Mouse (Mus musculus) neural tube, embryonic 15.5 days (tissue): ENCODE measurements around the gene Rin2. TPM values are rescaled to one million over a fixed set of nuclear protein-coding genes. Genes with fewer than 3 reads are reported as not detected.
A peak's percentile ranks its signal among the peaks of the same experiment; 100 is the strongest.

Experiments
- ATAC-seq: fragments of 200-750 bp; cut with Nextera tagmentation; 2 replicates; pipeline ENCODE4 v1.8.0; 2017; ENCODE audit warnings: mild to moderate bottlenecking, moderate TSS enrichment, moderate library complexity; ENCODE audit not compliant: low FRiP score
- H3K27ac ChIP-seq: fragments of 300-500 bp; sonication (generic); replicated peaks from 2 replicates; pipeline ENCODE4 v1.5.1; 2015; ENCODE audit warnings: mild to moderate bottlenecking, inconsistent platforms
- H3K27me3 ChIP-seq: fragments of 300-500 bp; sonication (generic); replicated peaks from 2 replicates; pipeline ENCODE4 v1.6.1; 2015; ENCODE audit warnings: inconsistent platforms
- H3K36me3 ChIP-seq: fragments of 300-500 bp; sonication (generic); 2 replicates; pipeline ENCODE4 v1.6.1; 2015; ENCODE audit warnings: inconsistent platforms
- H3K4me1 ChIP-seq: fragments of 300-500 bp; sonication (generic); 2 replicates; pipeline ENCODE4 v1.6.1; 2015; ENCODE audit warnings: inconsistent platforms
- H3K4me2 ChIP-seq: fragments of 300-500 bp; sonication (generic); 2 replicates; pipeline ENCODE4 v1.6.1; 2015; ENCODE audit warnings: inconsistent platforms, mild to moderate bottlenecking, moderate library complexity
- H3K4me3 ChIP-seq: fragments of 300-500 bp; sonication (generic); replicated peaks from 2 replicates; pipeline ENCODE4 v1.5.1; 2015; ENCODE audit warnings: mild to moderate bottlenecking, inconsistent platforms
- H3K9ac ChIP-seq: fragments of 300-500 bp; sonication (generic); replicated peaks from 2 replicates; pipeline ENCODE4 v1.6.1; 2015; ENCODE audit warnings: mild to moderate bottlenecking, inconsistent platforms
- H3K9me3 ChIP-seq: fragments of 300-500 bp; sonication (generic); replicated peaks from 2 replicates; pipeline ENCODE4 v1.6.1; 2016; ENCODE audit warnings: inconsistent platforms
- WGBS: fragments of 180-500 bp; shearing (Covaris S2); methylation state at CpG from one replicate; pipeline ENCODE4 v1.1.7; 2015; ENCODE audit warnings: mixed read lengths; 5-methylcytosine and 5-hydroxymethylcytosine counted together
- polyA plus RNA-seq: library from polyadenylated mRNA; unstranded; fragments of >200 nt; fragmentation: Nextera tagmentation; extraction: Ambion mirVana; gene quantifications from 2 replicates; pipeline ENCODE4 v1.2.1, GENCODE M21; 2015

Rin2 gene
- 14.8 and 15.0 TPM in 2 replicates for polyA plus RNA-seq

DNA sequence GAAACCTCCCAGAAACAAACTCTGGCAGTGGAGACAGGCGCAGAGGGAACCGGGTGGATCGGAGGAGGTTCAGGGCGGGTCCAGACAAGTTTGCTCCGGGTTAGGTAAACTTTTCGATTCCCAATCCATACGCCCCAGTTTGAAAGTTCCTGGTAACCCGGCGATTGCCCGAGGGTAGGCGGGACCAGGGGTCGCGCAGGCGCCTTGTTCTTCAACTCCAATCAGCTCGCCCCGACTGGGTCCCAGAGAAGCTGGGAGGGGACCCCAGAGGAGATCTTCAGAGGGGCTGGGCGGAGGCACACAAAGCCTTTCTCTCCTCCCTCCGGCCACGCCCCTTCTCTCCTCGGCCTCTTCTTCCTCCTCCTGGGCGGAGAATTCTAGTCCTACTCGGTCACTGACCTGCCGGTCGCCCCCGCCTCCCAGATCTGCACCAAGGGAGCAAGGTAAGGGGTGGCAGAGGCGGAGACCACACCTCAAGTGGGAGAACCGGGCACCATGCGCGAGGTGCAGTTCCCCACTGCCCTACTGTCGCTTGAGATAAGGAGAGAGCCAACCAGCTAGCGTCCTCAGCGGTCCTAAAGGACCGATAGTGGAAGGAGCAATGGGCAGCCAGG lies at the start of gene Rin2:
Rin2 (plus strand) TSS at position 74 of the 614 bp plus-strand sequence.
- Histone ChIP-seq H3K27me3 (no peaks in the 10 kb centered on the region), H3K36me3 (no peaks in the 10 kb centered on the region), H3K4me1 (peaks cover 31% of the 10 kb centered on the region), H3K4me2 (peak within 1 kb of the TSS; percentile 75), H3K9me3 (no peaks in the 10 kb centered on the region), H3K27ac (peak within 1 kb of the TSS; percentile 46), H3K4me3 (peak within 1 kb of the TSS; percentile 56), H3K9ac (peak within 1 kb of the TSS; percentile 53)
- ATAC-seq = peak; percentile 87
- WGBS = under 1% methylated on average over 31 of the region's 33 CpGs

DNA sequence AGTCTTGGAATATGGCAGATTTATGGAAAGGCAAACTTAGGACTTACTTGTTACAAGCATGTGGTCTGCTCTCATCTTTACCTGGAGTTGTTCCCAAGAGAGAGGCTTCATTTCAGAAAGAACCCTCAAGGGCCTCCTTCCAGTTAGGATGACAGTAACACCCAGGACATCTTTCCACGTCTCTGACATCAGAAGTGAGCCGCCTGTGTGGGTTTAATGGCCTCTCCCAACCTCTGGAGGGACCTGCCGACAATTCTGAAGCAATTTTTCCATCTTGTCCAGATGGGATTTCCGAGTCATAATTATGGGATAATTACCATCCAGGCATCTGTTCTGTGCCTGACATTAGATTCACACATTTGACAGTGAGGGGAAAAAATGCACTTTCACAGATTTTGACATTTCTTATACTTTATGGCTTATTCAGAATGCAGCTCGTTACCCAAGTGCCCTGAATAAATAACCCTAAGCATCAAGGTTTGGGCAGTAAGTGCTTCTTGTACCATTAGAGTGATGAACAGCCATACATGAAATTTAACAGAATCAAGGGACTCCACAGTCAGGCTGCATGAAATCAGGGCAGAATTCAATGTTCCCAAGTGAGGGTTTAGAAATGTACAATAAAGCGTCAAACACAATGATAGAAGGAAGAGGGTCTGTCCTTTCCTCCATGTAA lies 43.8 kb upstream of the Rin2 start:
- H3K4me2 ChIP-seq = no peak overlapping the region
- 37% methylated on average over 6 of the region's 6 CpGs for WGBS
- no peaks in the 10 kb centered on the region for H3K9me3 ChIP-seq
- no peak overlapping the region for H3K4me3 ChIP-seq
- H3K27ac ChIP-seq = peak overlapping the region; percentile 64
- no peaks in the 10 kb centered on the region for H3K27me3 ChIP-seq
- no peaks in the 10 kb centered on the region; the same call in 1 of the 2 replicates for H3K36me3 ChIP-seq
- H3K4me1 ChIP-seq = peaks cover 10% of the 10 kb centered on the region; the same call in 1 of the 2 replicates
- ATAC-seq = peak; percentile 5; the same call in 1 of the 2 replicates
- H3K9ac ChIP-seq = no peak overlapping the region

DNA sequence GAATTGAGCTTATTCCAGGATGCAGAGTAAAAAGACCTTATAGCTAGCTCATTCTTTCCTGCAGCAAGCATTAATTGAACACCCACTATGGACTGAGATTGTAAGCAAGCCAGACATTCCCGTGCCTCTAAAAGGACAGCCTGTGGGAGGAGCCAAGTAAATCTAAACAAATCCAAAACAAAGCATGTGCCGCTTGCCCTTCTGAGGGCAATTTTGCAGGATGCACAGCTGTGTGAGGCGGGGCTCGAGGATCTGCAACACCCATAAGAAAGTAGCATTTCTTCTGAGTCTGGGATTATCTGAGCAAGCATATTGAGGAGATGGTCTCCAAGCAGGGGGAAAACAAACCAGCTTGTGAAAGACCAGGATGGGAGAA lies 43.2 kb upstream of the Rin2 start:
- Histone ChIP-seq H3K4me1 (peaks cover 10% of the 10 kb centered on the region; the same call in 1 of the 2 replicates), H3K27ac (peak overlapping the region; percentile 64), H3K9me3 (no peaks in the 10 kb centered on the region), H3K4me3 (no peak overlapping the region), H3K4me2 (no peak overlapping the region), H3K36me3 (no peaks in the 10 kb centered on the region; the same call in 1 of the 2 replicates), H3K27me3 (no peaks in the 10 kb centered on the region), H3K9ac (no peak overlapping the region)
- peak; percentile 65; the same call in 1 of the 2 replicates for ATAC-seq
- WGBS = 24% methylated on average over 4 of the region's 4 CpGs

DNA sequence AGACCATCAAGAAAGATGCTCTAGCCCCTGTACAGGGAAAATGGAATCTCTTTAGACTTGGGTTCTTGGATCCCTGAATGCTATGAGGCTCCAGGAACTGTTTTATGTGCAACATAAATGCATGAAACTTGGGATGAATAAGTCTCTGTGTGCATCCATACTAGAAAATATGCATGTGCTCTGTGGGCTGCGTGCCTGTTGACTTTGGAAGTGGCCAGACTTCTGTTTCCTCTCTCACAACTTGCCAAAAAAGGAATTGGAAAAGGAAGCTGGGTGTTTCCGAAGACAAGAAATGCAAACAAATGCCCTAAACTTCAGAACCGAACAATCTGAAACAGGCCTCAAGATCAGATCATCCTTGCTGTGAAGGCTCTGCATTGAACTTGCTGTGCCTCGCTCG lies 41.2 kb upstream of the Rin2 start:
- H3K36me3 ChIP-seq = no peaks in the 10 kb centered on the region; the same call in 1 of the 2 replicates
- no peaks in the 10 kb centered on the region for H3K27me3 ChIP-seq
- H3K9me3 ChIP-seq = no peaks in the 10 kb centered on the region
- H3K4me3 ChIP-seq = no peak overlapping the region
- no peak overlapping the region for H3K27ac ChIP-seq
- H3K9ac ChIP-seq = no peak overlapping the region
- ATAC-seq = no peak
- peaks cover 10% of the 10 kb centered on the region; the same call in 1 of the 2 replicates for H3K4me1 ChIP-seq
- WGBS = 78% methylated on average over 5 of the region's 5 CpGs
- H3K4me2 ChIP-seq = no peak overlapping the region

DNA sequence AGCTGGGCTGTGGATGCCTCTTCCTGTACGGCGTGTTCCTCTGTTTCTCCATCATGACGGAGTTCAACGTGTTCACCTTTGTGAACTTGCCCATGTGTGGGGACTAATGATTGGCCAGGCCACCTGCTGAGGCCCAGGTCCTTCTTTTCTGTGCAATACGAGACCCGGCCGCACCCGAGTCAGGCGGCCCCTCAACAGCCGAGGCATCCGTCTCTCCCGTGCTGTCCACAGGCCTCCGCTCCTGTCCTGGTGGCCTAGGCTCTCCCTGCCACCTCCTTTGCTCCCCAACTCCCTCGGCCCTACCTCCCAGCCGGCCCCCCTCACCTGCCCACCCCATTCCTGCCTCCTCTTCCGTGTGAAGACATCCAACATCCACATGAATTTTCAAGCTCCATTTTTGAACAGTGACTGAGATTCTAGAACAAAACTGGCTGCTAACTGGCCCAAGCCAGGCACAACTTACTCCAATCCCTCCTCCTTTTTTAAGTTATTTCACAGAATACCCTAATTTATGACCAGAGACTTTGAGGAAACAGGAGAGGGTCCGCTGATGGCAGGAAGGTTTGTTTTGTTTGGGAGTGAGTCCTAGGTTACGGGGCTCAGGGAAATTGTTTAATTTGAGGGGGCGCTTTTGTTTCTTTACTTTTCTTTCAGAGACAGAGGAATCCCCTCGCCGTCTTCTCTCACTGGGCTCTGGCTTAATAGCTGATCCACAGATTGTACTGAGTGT lies 34.6 kb upstream of the Rin2 start:
- Histone ChIP-seq H3K36me3 (peaks cover 5% of the 10 kb centered on the region; the same call in 1 of the 2 replicates), H3K9ac (no peak overlapping the region), H3K4me3 (no peak overlapping the region), H3K27me3 (no peaks in the 10 kb centered on the region), H3K27ac (no peak overlapping the region), H3K4me2 (no peak overlapping the region), H3K9me3 (no peaks in the 10 kb centered on the region), H3K4me1 (no peaks in the 10 kb centered on the region)
- no peak for ATAC-seq
- WGBS = 68% methylated on average over 21 of the region's 21 CpGs

DNA sequence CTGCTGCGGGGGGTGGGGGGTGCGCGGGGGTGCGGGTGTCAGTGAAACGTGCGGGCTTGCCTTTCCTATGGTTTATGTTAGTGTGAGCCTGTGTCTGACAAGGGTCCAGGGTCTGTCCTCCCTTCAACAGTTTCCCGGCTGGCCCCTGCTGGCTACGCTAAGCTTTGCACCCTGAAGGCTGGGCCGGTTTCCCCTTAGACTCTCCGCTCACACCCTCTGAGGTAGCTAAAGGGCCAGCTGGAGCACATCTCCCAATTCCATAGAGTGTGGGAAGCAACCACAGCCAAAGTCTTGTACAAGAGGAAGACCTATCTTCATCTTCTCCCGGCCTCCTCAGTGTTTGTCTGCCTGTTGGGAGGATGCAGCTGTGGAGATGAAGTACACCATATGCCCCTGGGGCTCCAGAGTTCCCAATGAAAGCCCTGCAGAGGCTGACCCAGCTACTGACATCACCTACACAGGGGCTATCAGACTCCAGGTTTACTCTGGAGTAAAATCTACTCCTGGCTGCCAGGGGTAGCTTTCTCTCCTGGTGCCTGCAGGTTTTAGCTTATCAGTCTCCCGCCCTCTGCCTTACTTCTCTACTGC lies 19.5 kb upstream of the Rin2 start:
- Histone ChIP-seq H3K4me1 (no peaks in the 10 kb centered on the region), H3K4me3 (no peak overlapping the region), H3K36me3 (no peaks in the 10 kb centered on the region), H3K27me3 (no peaks in the 10 kb centered on the region), H3K4me2 (no peak overlapping the region), H3K9ac (no peak overlapping the region), H3K9me3 (no peaks in the 10 kb centered on the region), H3K27ac (no peak overlapping the region)
- WGBS = 36% methylated on average over 12 of the region's 12 CpGs
- no peak for ATAC-seq

DNA sequence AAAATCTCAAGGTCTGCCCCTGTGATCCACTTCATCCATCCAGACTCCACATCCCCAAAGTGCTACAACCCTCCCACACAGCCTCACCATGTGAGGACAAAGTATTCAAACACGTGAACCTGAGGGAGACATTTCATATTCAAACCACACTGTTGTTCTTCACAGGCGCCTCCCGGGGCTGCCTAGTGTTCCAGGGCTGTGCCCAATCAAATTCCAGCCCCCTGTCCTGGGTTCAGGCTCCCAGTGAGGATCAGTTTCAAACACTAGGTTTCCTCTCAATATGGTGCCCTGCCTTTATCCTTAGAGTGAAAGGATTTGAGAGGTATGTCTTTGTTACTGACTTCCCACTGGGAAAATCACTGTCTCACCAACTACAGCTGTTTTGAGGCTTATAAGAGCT lies 18.9 kb upstream of the Rin2 start:
- Histone ChIP-seq H3K9ac (no peak overlapping the region), H3K36me3 (no peaks in the 10 kb centered on the region), H3K4me2 (no peak overlapping the region), H3K27ac (no peak overlapping the region), H3K9me3 (no peaks in the 10 kb centered on the region), H3K4me3 (no peak overlapping the region), H3K4me1 (no peaks in the 10 kb centered on the region), H3K27me3 (no peaks in the 10 kb centered on the region)
- no peak for ATAC-seq
- 71% methylated on average over 3 of the region's 3 CpGs for WGBS

DNA sequence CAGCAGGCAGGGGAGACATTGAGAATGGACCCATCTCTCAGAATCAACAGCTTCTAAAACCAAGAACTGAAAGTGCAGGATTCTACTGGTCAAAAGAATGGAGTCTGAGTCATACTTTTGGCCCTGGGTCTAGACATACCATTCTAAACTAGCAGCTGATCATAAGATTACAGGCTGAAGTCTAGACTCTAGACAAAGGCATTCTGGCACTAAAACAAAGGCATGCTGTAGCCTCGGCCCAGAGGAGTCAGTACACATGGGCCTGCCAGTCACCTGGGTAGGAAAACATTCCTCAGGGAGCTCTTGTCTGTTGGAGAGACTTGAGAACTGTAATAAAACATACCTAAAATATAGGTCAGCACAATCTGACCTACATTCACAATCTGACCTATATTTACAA lies 18.3 kb upstream of the Rin2 start:
- WGBS = 69% methylated on average over 1 of the region's 1 CpGs

DNA sequence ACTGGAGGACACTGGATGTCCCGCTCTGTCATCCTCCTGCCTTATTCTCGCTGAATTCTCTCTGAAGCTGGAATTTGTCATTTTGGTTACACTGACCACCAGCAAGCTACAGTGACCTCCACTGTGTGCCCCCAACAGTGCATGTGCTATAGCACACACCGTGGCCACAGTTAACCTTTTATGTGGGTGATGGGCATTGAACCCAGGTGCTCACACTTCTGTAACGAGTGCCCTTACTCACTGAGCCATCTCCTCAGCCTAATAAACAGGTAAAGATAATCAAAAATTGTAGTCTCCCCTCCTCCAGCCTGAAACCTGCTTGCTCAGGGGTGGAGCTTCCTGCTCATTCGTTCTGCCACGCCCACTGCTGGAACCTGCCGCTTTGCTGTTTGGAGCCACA lies 13.8 kb upstream of the Rin2 start:
- Histone ChIP-seq H3K4me3 (no peak overlapping the region), H3K27me3 (no peaks in the 10 kb centered on the region), H3K9me3 (no peaks in the 10 kb centered on the region), H3K4me2 (no peak overlapping the region), H3K4me1 (no peaks in the 10 kb centered on the region), H3K36me3 (no peaks in the 10 kb centered on the region), H3K27ac (no peak overlapping the region), H3K9ac (no peak overlapping the region)
- no peak for ATAC-seq
- 71% methylated on average over 5 of the region's 7 CpGs for WGBS

More for the DNA sequence above, 18.3 kb upstream of the Rin2 start:
- no peak overlapping the region for H3K27ac ChIP-seq
- no peak for ATAC-seq
- no peaks in the 10 kb centered on the region for H3K36me3 ChIP-seq
- H3K4me1 ChIP-seq = no peaks in the 10 kb centered on the region
- no peak overlapping the region for H3K9ac ChIP-seq
- H3K27me3 ChIP-seq = no peaks in the 10 kb centered on the region
- no peak overlapping the region for H3K4me2 ChIP-seq
- H3K4me3 ChIP-seq = no peak overlapping the region
- H3K9me3 ChIP-seq = no peaks in the 10 kb centered on the region

DNA sequence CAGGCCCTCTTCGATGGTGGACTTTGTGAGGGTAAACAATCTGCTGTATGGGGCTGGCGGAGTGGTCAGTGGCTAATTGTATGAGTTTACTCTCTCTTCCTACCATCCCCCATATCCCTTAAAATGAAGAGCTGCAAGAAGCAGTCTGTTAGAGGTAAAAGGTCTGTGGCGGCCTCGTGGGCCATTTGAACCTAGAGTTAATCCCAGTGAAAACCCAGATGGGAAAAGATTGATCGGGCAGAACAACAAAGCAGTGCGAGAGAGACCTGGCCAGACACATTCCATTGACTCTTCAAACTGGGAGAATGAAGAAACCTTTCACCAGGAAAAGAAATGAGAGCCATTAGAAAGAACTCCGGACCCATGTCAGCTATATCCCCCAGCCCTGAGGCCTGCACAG lies 11.1 kb upstream of the Rin2 start:
- H3K9ac ChIP-seq = no peak overlapping the region
- WGBS = 88% methylated on average over 7 of the region's 7 CpGs
- no peaks in the 10 kb centered on the region for H3K4me1 ChIP-seq
- H3K36me3 ChIP-seq = no peaks in the 10 kb centered on the region
- H3K4me2 ChIP-seq = no peak overlapping the region
- no peaks in the 10 kb centered on the region for H3K9me3 ChIP-seq
- no peak for ATAC-seq
- H3K27me3 ChIP-seq = no peaks in the 10 kb centered on the region
- H3K27ac ChIP-seq = no peak overlapping the region
- H3K4me3 ChIP-seq = no peak overlapping the region

DNA sequence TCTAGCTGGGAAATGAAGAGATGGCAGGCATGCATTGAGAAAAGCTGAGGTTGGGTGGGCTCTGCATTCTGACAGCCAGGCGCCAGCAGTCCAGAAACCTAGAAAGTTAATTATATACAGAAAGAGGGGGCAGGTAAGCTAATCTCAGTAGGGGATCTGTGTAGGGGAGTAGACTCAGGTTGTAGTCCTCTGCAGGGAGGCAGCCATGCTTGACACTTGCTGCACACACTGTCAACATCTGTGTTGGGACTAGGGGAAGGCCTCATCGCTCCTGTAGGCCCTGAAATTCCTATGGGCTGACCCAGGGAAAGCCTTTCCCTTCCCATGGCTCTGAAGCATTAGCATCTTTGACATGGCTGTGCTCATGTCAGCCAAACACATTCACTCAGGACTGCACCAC lies 10.7 kb upstream of the Rin2 start:
- H3K27me3 ChIP-seq = no peaks in the 10 kb centered on the region
- H3K9me3 ChIP-seq = no peaks in the 10 kb centered on the region
- no peak overlapping the region for H3K4me2 ChIP-seq
- no peaks in the 10 kb centered on the region for H3K36me3 ChIP-seq
- H3K4me1 ChIP-seq = no peaks in the 10 kb centered on the region
- 93% methylated on average over 2 of the region's 2 CpGs for WGBS
- H3K27ac ChIP-seq = no peak overlapping the region
- no peak overlapping the region for H3K4me3 ChIP-seq
- no peak overlapping the region for H3K9ac ChIP-seq
- no peak for ATAC-seq
